Mouse (Mus musculus): Measurements from ENCODE around the gene Orm2. TPM values are rescaled to one million over a fixed set of nuclear protein-coding genes. Genes with fewer than 3 reads are reported as not detected.

Orm2 gene
- polyA plus RNA-seq, 1 experiment from 2014 or later: not detected

DNA sequence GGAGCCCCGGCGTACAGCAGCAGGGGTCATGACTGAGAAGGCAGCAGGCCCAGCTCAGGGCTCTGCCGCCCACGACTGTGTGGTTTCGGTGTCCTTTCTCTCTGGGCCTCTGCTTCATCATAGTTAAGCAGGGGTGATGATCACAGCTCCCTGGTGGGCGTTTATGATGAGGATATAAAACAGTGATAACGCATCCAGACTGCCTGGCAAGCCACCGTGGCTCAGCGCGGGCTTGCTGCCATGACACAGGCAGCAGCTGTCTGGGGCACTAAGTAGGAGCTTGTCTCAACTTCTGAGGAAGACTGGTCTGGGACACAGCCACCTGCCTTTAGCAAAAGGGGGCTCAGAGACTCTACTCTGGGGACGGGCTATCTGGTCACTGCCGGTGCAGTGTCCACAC, 21.2 kb downstream of the Orm2 start:
- H3K27me3 ChIP-seq (replicated peaks): no peaks in the 10 kb centered on the region
- H3K4me2 ChIP-seq: peak overlapping the region; percentile 49
- peak overlapping the region; percentile 83 for H3K27ac ChIP-seq
- no peaks in the 10 kb centered on the region for H3K9me3 ChIP-seq (replicated peaks)
- peaks cover 43% of the 10 kb centered on the region for H3K4me1 ChIP-seq
- H3K4me3 ChIP-seq: no peak overlapping the region
- 70% methylated on average over 12 of the region's 12 CpGs for WGBS (ENCODE audit: insufficient replicate concordance)
- ATAC-seq: peak; percentile 34
- H3K9ac ChIP-seq: peak overlapping the region; percentile 29; the same call in 1 of the 2 replicates
- peaks cover 64% of the 10 kb centered on the region for H3K36me3 ChIP-seq

DNA sequence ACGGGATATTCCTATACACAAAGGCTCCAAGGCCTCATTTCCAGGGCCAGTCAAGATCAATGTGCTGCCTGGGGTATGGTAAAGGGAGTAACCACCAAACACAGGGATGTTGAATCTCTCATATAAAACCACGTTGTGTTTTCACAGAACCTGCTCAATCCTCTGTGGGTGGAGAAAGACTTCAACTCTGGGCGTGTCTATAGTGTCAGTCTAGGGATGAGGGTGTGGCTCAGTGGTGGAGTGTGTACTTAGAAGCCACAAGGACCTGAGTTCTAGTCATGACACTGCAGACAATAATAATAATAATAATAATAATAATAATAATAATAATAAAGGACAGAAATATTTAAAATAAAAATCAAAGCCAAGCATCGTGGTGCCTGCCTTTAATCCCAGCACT, 22.0 kb downstream of the Orm2 start:
- Histone ChIP-seq H3K9me3 (replicated peaks) (no peaks in the 10 kb centered on the region), H3K9ac (no peak overlapping the region), H3K4me3 (no peak overlapping the region), H3K27ac (peak overlapping the region; percentile 83), H3K36me3 (peaks cover 56% of the 10 kb centered on the region), H3K4me1 (peaks cover 49% of the 10 kb centered on the region), H3K27me3 (replicated peaks) (no peaks in the 10 kb centered on the region), H3K4me2 (no peak overlapping the region)
- ATAC-seq: peak; percentile 65
- WGBS (ENCODE audit: insufficient replicate concordance): 85% methylated on average over 4 of the region's 4 CpGs

DNA sequence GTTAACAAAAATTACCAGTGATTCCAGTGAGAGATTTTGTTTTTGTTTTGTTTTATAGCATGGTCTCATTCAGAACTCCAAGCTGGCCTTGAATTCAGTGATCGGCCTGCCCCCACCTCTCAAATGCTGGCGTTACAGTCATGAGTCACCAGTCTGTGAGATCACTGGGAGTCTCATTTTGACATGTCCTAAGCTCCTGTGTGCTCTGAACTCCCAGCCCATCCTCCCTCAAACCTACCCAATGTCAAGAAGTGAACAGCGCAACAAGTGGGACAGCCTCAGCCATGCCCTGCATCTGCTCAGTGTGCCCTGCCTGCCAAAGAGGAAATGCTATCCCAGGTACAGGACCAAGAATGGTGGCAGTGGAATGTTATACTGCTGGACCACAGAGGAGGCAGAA, 23.0 kb downstream of the Orm2 start:
- 0 out of 2 replicates have a peak overlapping the region, but pooled peaks have one; percentile 12 for H3K27ac ChIP-seq

DNA sequence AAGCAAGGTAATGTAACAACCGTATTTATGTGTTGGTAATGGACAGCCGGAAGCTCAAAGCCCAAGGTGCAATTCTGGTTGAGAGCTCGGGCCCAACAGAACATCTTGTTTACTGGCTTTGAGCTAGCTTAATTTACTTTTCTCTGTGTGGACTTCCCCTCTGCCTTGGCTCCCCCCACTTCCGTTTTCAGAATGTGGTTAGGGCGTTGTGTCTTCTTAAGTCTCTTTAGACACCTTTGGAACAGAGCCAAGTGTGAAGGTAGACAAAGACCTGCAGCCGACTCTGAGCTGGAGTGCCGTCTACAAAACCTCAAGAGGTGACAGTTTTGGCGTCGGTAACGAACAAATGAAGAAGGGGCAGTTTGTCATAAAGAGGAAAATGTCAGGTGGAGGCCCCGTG, 23.5 kb downstream of the Orm2 start:
- ATAC-seq: no peak
- no peak overlapping the region for H3K4me3 ChIP-seq
- WGBS (ENCODE audit: insufficient replicate concordance): 43% methylated on average over 11 of the region's 11 CpGs
- H3K9me3 ChIP-seq (replicated peaks): no peaks in the 10 kb centered on the region
- H3K36me3 ChIP-seq: peaks cover 40% of the 10 kb centered on the region
- no peak overlapping the region for H3K9ac ChIP-seq
- no peak overlapping the region for H3K4me2 ChIP-seq
- no peaks in the 10 kb centered on the region for H3K27me3 ChIP-seq (replicated peaks)
- 0 out of 2 replicates have a peak overlapping the region, but pooled peaks have one; percentile 12 for H3K27ac ChIP-seq
- H3K4me1 ChIP-seq: peaks cover 64% of the 10 kb centered on the region

More for the DNA sequence above, 23.0 kb downstream of the Orm2 start:
- peaks cover 59% of the 10 kb centered on the region for H3K4me1 ChIP-seq
- H3K36me3 ChIP-seq: peaks cover 46% of the 10 kb centered on the region
- no peaks in the 10 kb centered on the region for H3K27me3 ChIP-seq (replicated peaks)
- H3K9me3 ChIP-seq (replicated peaks): no peaks in the 10 kb centered on the region
- no peak overlapping the region for H3K9ac ChIP-seq
- 84% methylated on average over 3 of the region's 3 CpGs for WGBS (ENCODE audit: insufficient replicate concordance)
- H3K4me2 ChIP-seq: no peak overlapping the region
- H3K4me3 ChIP-seq: no peak overlapping the region
- ATAC-seq: no peak

DNA sequence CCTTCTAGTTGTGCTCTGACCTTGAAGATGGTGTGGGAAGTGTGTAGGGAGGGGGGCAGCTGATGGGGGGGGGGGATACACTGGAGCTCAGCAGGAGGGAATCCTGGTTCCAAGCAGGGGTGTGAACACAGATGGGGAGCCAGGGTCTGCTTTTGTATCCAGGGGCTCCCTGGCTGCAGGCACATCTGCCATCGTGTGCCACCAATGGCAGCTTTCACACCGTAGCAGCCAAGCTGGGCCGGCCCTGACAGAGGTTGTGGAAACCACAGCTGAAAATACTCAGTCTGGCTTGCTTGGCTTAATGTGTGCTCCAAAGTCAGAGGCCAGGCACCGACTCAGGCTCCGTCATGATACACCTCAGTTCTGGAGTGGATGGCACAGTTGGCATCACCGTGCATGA, 25.8 kb downstream of the Orm2 start:
- Histone ChIP-seq H3K36me3 (peaks cover 37% of the 10 kb centered on the region; the same call in 1 of the 2 replicates), H3K9ac (no peak overlapping the region), H3K27me3 (replicated peaks) (no peaks in the 10 kb centered on the region), H3K4me1 (peaks cover 63% of the 10 kb centered on the region), H3K4me2 (no peak overlapping the region), H3K27ac (no peak overlapping the region), H3K4me3 (no peak overlapping the region), H3K9me3 (replicated peaks) (no peaks in the 10 kb centered on the region)
- WGBS (ENCODE audit: insufficient replicate concordance): 84% methylated on average over 6 of the region's 6 CpGs
- no peak for ATAC-seq

DNA sequence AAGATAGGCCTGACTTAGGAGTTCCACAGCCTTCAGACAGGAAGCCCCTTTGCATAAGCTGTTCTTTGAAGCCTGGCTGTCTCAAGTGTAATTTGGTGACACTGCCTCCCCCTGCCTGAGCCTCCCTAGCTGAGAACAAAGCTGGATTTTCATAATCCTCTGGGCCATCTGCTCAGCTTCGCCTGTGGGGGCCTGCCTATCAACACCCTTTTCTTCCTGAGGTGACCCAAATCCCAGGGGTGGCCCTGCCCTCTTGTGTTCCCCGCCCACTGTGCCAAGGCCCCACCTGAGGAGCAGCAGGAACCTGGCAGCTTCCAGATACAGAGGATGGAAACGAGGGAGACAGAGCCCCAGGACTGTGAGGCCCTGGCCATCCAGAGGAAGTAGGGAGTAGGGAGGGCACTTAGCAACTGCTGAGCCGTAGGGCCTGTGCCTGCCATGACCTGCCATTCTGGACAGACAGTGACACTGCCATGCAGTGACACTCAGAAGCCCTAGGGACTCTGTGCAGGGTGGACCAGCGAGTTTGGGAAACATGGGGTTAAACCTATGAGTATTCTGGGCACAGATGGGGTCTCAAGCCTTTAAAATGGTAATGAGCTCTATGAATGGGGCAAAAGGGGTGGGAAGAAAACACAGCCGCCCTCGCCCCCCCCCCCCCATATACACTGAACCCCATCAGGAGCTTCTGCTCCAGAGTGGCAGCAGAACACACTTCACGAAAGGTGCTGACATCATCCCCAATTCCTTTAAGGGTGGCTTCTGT, 27.1 kb downstream of the Orm2 start:
- H3K27ac ChIP-seq: peak overlapping the region; percentile 42; the same call in 1 of the 2 replicates
- 52% methylated on average over 8 of the region's 8 CpGs for WGBS (ENCODE audit: insufficient replicate concordance)
- peak; percentile 21; the same call in 1 of the 2 replicates for ATAC-seq
- no peaks in the 10 kb centered on the region for H3K9me3 ChIP-seq (replicated peaks)
- no peak overlapping the region for H3K4me2 ChIP-seq
- H3K9ac ChIP-seq: peak overlapping the region; percentile 43
- peaks cover 50% of the 10 kb centered on the region for H3K4me1 ChIP-seq
- H3K27me3 ChIP-seq (replicated peaks): no peaks in the 10 kb centered on the region
- H3K36me3 ChIP-seq: peaks cover 40% of the 10 kb centered on the region
- no peak overlapping the region for H3K4me3 ChIP-seq

DNA sequence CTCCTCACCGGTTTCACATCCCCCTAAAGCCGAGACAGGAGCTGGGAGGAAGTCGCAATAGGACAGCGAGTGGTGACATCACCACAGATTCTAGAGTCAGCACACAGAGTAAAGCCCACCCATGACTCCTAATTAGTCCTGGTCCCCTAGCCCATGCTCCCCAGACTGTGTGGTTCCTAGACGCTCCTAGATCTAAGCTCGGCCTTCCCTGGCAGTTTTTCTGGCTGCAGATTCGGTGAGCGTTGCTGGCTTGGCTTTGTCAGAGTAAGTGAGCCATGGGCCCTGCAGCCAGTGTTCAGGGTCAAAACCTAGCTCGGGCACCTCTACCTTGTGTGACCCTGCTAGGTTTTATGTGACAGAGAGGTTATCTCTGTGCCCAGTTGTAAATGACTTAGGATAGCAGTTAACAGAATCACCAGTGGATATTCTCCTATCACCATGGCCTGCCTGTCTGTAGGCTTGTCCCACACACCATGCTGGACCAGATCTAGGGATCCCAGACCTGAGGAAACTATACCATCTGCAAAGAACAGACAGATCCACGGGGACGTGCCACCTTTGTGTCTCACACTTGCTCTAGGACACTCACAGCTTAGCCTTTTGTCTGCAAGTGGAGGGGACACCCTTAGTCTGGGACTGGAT, 27.8 kb downstream of the Orm2 start:
- no peak overlapping the region for H3K4me3 ChIP-seq
- H3K4me1 ChIP-seq: peaks cover 47% of the 10 kb centered on the region
- WGBS (ENCODE audit: insufficient replicate concordance): 61% methylated on average over 11 of the region's 11 CpGs
- no peaks in the 10 kb centered on the region for H3K9me3 ChIP-seq (replicated peaks)
- no peaks in the 10 kb centered on the region for H3K27me3 ChIP-seq (replicated peaks)
- H3K4me2 ChIP-seq: no peak overlapping the region
- ATAC-seq: peak; percentile 61
- peaks cover 46% of the 10 kb centered on the region for H3K36me3 ChIP-seq
- no peak overlapping the region for H3K9ac ChIP-seq
- no peak overlapping the region for H3K27ac ChIP-seq

DNA sequence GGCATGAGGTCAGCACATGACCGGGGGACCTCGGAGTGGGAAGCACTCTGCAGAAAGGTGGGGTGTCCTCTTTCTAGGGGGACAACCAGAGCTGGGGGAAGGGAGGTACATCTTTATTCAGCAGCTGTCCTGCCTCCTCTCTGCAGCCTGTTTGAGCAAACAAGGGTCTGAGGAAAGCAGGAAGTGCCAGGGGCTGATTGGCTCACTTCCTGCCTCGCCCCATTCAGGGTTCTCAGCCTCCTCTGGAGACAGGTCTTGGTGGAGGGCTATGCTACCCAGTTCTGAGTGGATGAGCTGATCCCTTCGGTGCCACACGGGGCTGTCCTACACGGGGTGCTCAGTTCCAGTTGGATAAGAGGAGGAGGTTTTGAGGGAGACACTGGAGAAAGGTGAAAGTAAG, 29.1 kb downstream of the Orm2 start:
- ATAC-seq: no peak
- Histone ChIP-seq H3K9me3 (replicated peaks) (no peaks in the 10 kb centered on the region), H3K27me3 (replicated peaks) (no peaks in the 10 kb centered on the region), H3K9ac (no peak overlapping the region), H3K36me3 (peaks cover 40% of the 10 kb centered on the region), H3K27ac (no peak overlapping the region), H3K4me2 (no peak overlapping the region), H3K4me1 (peaks cover 35% of the 10 kb centered on the region), H3K4me3 (no peak overlapping the region)
- WGBS (ENCODE audit: insufficient replicate concordance): 61% methylated on average over 6 of the region's 6 CpGs

DNA sequence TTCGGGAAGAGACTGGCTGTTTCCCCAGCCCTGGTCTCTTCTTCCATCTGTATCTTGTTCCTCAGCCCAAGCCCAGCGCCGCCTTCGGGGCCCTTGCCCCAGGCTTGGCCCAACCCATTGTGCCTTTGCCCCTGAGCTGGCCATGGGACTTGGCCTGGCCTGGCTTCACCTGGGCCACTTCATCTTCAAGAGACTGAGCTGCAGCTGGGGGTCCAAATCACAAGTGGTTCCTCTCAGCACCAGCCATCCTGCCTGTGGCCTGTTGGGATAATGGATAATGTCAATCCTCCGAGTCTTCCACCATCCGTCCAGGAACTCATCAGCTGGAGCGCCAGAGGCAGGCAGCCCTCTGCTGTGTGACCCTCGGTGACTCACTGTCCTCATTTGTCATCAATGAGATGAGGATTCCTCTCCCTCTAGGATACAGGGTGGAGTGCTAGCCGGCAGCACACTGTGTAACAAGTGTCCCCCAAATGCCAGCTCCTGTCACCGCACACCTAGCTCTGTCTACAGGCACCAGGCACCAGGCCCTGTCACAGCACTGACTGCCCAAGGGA, 35.8 kb downstream of the Orm2 start:
- Histone ChIP-seq H3K4me2 (no peak overlapping the region), H3K9me3 (replicated peaks) (no peaks in the 10 kb centered on the region), H3K27ac (no peak overlapping the region), H3K36me3 (peaks cover 31% of the 10 kb centered on the region), H3K4me1 (peaks cover 47% of the 10 kb centered on the region), H3K4me3 (no peak overlapping the region), H3K27me3 (replicated peaks) (no peaks in the 10 kb centered on the region), H3K9ac (no peak overlapping the region)
- WGBS (ENCODE audit: insufficient replicate concordance): 84% methylated on average over 10 of the region's 10 CpGs
- no peak for ATAC-seq

DNA sequence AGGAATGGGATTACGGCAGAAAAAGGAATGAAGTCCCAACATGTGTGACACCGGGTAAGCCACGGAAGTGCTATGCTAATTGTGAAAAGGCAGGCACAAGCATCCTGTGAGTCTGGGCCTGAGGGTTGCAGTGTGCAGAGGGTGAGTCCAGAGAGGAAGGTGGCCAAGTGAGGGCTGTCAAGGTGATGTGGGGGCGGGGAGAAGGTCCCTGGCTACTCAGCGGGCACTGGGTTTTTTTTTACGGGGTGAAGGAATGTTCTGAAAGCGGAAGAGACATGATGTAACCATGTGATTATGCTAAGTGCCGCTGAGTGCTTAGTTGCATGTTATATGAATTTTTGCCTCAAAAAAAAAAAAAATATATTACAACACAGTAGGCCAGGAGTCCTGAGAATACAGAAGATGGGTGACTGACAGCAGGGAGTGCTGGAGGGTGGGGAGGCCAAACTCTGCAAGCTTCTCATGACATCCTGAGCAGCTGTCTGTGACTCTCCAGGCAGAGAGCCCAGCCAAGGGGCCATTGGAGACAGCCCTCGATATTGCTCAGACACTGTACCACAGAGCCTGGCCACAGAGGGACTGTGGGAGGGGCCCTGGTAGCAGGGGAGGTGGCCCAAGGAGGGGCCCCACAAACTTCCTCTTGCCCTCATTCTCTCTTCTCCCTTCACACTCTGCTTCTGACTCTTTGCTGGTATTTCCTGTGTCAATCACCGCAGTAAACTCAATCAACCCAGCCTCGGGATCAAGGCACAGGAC, 36.8 kb downstream of the Orm2 start:
- Histone ChIP-seq H3K4me3 (0 out of 2 replicates have a peak overlapping the region, but pooled peaks have one; percentile 4), H3K4me1 (peaks cover 57% of the 10 kb centered on the region), H3K4me2 (peak overlapping the region; percentile 31), H3K36me3 (peaks cover 25% of the 10 kb centered on the region), H3K9me3 (replicated peaks) (no peaks in the 10 kb centered on the region), H3K27ac (peak overlapping the region; percentile 59), H3K9ac (no peak overlapping the region; the same call in 1 of the 2 replicates), H3K27me3 (replicated peaks) (no peaks in the 10 kb centered on the region)
- 45% methylated on average over 11 of the region's 11 CpGs for WGBS (ENCODE audit: insufficient replicate concordance)
- ATAC-seq: peak; percentile 42; the same call in 1 of the 2 replicates

DNA sequence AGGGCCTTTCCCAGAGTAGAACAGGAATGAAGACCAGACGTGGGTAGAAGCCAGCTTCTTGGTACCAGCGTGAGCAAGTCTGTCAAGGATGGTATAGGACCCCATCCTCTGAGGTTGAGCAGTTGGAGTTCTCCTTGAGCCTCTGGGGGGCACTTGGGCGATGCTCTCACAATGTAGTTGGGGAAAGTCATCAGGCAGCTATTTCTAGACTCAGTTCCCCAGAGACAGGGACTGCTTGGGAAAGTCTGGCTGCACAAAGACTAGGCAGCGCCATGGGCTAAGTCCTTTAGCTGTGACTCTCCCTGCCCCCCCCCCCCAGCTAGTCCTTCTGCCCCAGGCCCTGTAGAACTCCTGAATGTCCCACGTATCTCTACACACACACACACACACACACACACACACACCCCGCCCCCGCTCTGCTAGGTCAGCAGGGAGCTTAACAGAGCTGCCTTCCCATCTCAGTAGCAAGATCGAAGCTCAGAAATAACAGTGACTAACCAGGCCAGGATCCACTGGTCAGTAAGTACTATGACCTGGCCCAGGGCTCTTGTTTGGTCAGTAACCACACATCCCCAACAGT, 37.5 kb downstream of the Orm2 start:
- no peak overlapping the region; the same call in 1 of the 2 replicates for H3K9ac ChIP-seq
- H3K4me3 ChIP-seq: 0 out of 2 replicates have a peak overlapping the region, but pooled peaks have one; percentile 4
- H3K4me2 ChIP-seq: peak overlapping the region; percentile 31
- no peak for ATAC-seq
- peaks cover 17% of the 10 kb centered on the region for H3K36me3 ChIP-seq
- peaks cover 64% of the 10 kb centered on the region for H3K4me1 ChIP-seq
- H3K9me3 ChIP-seq (replicated peaks): no peaks in the 10 kb centered on the region
- 53% methylated on average over 8 of the region's 8 CpGs for WGBS (ENCODE audit: insufficient replicate concordance)
- peak overlapping the region; percentile 59 for H3K27ac ChIP-seq
- H3K27me3 ChIP-seq (replicated peaks): no peaks in the 10 kb centered on the region
